Mouse (Mus musculus) kidney, postnatal 0 days (tissue): ENCODE data around the gene Rapgef2. TPM values are rescaled to one million over a fixed set of nuclear protein-coding genes. Genes with fewer than 3 reads are reported as not detected.

Experiments
- ATAC-seq: fragments of 200-750 bp; cut with Nextera tagmentation; replicated peaks from 2 replicates; pipeline ENCODE4 v1.8.0; 2017; ENCODE audit warnings: low read depth, moderate number of reproducible peaks, moderate TSS enrichment, moderate library complexity; ENCODE audit not compliant: low FRiP score
- DNase-seq: peaks from one replicate; pipeline ENCODE4 v3.0.0-alpha.2; 2016; ENCODE audit warnings: low spot score
- H3K27ac ChIP-seq: fragments of 300-500 bp; sonication (generic); 2 replicates; pipeline ENCODE4 v1.5.1; 2014; ENCODE audit warnings: mild to moderate bottlenecking
- H3K27me3 ChIP-seq: fragments of 300-500 bp; sonication (generic); 2 replicates; pipeline ENCODE4 v1.6.1; 2014; ENCODE audit warnings: low read length, mixed read lengths; ENCODE audit not compliant: insufficient read depth
- H3K36me3 ChIP-seq: fragments of 300-500 bp; sonication (generic); 2 replicates; pipeline ENCODE4 v1.6.1; 2014; ENCODE audit warnings: low read length, mixed read lengths; ENCODE audit not compliant: insufficient read depth
- H3K4me1 ChIP-seq: fragments of 300-500 bp; sonication (generic); replicated peaks from 2 replicates; pipeline ENCODE4 v1.6.1; 2014; ENCODE audit warnings: antibody characterized with exemption, low read length, mixed read lengths; ENCODE audit not compliant: insufficient read depth
- H3K4me2 ChIP-seq: fragments of 300-500 bp; sonication (generic); 2 replicates; pipeline ENCODE4 v1.6.1; 2014; ENCODE audit warnings: mild to moderate bottlenecking, low read length, moderate library complexity, mixed read lengths
- H3K4me3 ChIP-seq: fragments of 300-500 bp; sonication (generic); replicated peaks from 2 replicates; pipeline ENCODE4 v1.5.1; 2014; ENCODE audit warnings: low read depth, low read length
- H3K9ac ChIP-seq: fragments of 300-500 bp; sonication (generic); 2 replicates; pipeline ENCODE4 v1.6.1; 2014; ENCODE audit warnings: low read depth, low read length
- H3K9me3 ChIP-seq: fragments of 300-500 bp; sonication (generic); replicated peaks from 2 replicates; pipeline ENCODE4 v1.6.1; 2016; ENCODE audit warnings: low read length, inconsistent platforms, mixed read lengths
- CTCF ChIP-seq: IDR thresholded peaks from 2 replicates; pipeline ENCODE4 v1.5.1; 2016; ENCODE audit warnings: antibody characterized with exemption, low read depth, mild to moderate bottlenecking, moderate library complexity
- WGBS: fragments of 180-500 bp; shearing (Covaris S2); extraction: QIAGEN DNeasy Blood & Tissue Kit; methylation state at CpG from one replicate; pipeline ENCODE4 v1.1.7; 2014; 5-methylcytosine and 5-hydroxymethylcytosine counted together
- polyA plus RNA-seq: library from polyadenylated mRNA; unstranded; fragments of >200 nt; fragmentation: Nextera tagmentation; extraction: Ambion mirVana; gene quantifications from 2 replicates; pipeline ENCODE4 v1.2.1, GENCODE M21; 2015

The Rapgef2 gene
- polyA plus RNA-seq, 1 experiment from 2014 or later, result 4.4 TPM

DNA sequence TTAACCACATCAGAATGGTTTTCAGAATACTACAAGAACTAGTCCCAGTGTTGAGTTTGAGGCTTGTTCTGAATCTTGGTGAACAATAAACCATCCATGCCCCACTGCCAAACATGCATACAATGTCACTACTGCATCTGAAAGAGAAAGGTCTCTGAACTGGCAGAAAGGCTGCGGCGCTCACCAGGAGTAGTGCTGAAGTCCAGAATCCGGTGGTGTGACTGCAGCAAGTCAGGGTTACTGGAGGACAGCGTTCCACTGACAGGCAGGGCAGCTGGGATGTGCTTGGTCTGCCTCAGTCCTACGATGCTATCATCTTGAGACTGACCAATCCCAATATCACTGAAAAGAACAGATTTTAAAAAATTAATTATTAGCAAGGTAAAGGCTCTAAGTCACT lies 197.9 kb downstream of the Rapgef2 start:
- 94% methylated on average over 5 of the region's 5 CpGs for WGBS

DNA sequence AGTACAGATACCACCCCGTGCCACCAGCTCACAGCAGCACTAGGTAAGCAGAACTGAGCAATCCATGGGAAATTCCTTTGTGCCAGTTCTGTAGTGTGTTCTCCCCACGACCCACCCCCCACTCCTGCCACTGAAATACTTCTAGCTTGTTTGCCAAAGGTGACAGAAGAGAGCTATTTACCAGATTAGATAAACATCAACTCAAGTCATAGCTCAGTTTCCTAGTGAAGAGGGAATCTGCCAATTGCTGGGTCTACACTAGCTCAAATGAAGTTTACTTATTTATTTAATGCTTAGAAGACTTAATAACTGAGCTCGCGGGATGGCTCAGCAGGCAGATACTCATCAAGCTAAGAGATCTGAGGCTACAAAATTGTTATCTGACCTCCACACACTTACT lies 200.0 kb downstream of the Rapgef2 start:
- no peak overlapping the region for H3K4me3 ChIP-seq
- no peaks in the 10 kb centered on the region for H3K27me3 ChIP-seq
- no peaks in the 10 kb centered on the region for H3K4me1 ChIP-seq
- ATAC-seq, result no peak
- no peak for DNase-seq
- TF ChIP-seq CTCF, result no peak
- peaks cover 46% of the 10 kb centered on the region for H3K36me3 ChIP-seq
- no peaks in the 10 kb centered on the region for H3K9me3 ChIP-seq
- no peak overlapping the region for H3K27ac ChIP-seq
- H3K4me2 ChIP-seq, result no peak overlapping the region
- no peak overlapping the region for H3K9ac ChIP-seq
- 84% methylated on average over 4 of the region's 4 CpGs for WGBS

More for the DNA sequence above, 197.9 kb downstream of the Rapgef2 start:
- DNase-seq, result no peak
- no peak overlapping the region for H3K9ac ChIP-seq
- no peak overlapping the region for H3K4me2 ChIP-seq
- H3K36me3 ChIP-seq, result peaks cover 53% of the 10 kb centered on the region
- no peak for ATAC-seq
- H3K27ac ChIP-seq, result no peak overlapping the region
- no peaks in the 10 kb centered on the region for H3K4me1 ChIP-seq
- no peak overlapping the region for H3K4me3 ChIP-seq
- no peaks in the 10 kb centered on the region for H3K9me3 ChIP-seq
- no peak for TF ChIP-seq CTCF
- H3K27me3 ChIP-seq, result no peaks in the 10 kb centered on the region

GRCm38 (mm10) chr3:79083881-79084280 lies 202.4 kb downstream of the Rapgef2 start:
- TF ChIP-seq CTCF, result no peak
- WGBS, result 93% methylated on average over 3 of the region's 3 CpGs
- H3K4me2 ChIP-seq, result no peak overlapping the region
- H3K9me3 ChIP-seq, result no peaks in the 10 kb centered on the region
- no peak overlapping the region for H3K27ac ChIP-seq
- H3K36me3 ChIP-seq, result peaks cover 46% of the 10 kb centered on the region
- H3K9ac ChIP-seq, result no peak overlapping the region
- DNase-seq (no peak), ATAC-seq (no peak)
- no peaks in the 10 kb centered on the region for H3K27me3 ChIP-seq
- H3K4me1 ChIP-seq, result no peaks in the 10 kb centered on the region
- no peak overlapping the region for H3K4me3 ChIP-seq

- no peaks in the 10 kb centered on the region for H3K4me1 ChIP-seq
- no peak for TF ChIP-seq CTCF
- DNase-seq (no peak), ATAC-seq (no peak)
- no peak overlapping the region for H3K9ac ChIP-seq
- no peaks in the 10 kb centered on the region for H3K27me3 ChIP-seq
- 90% methylated on average over 10 of the region's 10 CpGs for WGBS
- no peak overlapping the region for H3K27ac ChIP-seq
- H3K4me3 ChIP-seq, result no peak overlapping the region
- H3K9me3 ChIP-seq, result no peaks in the 10 kb centered on the region
- H3K4me2 ChIP-seq, result no peak overlapping the region
- H3K36me3 ChIP-seq, result peaks cover 53% of the 10 kb centered on the region
Measured at GRCm38 (mm10) chr3:79083030-79083429, 203.3 kb downstream of the Rapgef2 start.

GRCm38 (mm10) chr3:79079076-79079475 lies 207.2 kb downstream of the Rapgef2 start:
- Histone ChIP-seq H3K9ac (no peak overlapping the region), H3K27me3 (no peaks in the 10 kb centered on the region), H3K4me3 (no peak overlapping the region), H3K4me2 (no peak overlapping the region), H3K4me1 (no peaks in the 10 kb centered on the region), H3K9me3 (no peaks in the 10 kb centered on the region), H3K27ac (no peak overlapping the region), H3K36me3 (peaks cover 38% of the 10 kb centered on the region; the same call in 1 of the 2 replicates)
- TF ChIP-seq CTCF, result no peak
- ATAC-seq (no peak), DNase-seq (no peak)
- 91% methylated on average over 3 of the region's 3 CpGs for WGBS

DNA sequence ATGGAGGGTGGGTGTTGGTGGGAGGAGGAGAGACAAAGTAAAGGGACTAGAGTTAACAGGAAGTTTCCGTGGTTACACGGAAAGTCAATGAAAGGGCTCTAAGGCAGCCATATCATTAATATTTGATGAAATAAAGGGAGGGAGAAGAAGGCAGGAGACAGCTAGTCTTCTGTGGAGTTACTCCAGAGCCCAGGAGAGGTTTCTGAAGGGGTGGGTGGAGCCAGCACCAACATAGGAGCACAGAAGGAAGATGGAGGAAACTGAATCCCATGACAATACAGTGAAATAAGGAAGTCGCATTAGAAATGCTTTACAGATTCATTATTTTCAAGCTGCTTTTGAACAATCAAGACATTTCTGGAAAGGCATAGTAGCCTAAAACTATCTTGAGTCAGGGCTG lies 211.3 kb downstream of the Rapgef2 start:
- WGBS, result 91% methylated on average over 3 of the region's 3 CpGs
- no peaks in the 10 kb centered on the region for H3K27me3 ChIP-seq
- H3K4me2 ChIP-seq, result no peak overlapping the region
- H3K4me3 ChIP-seq, result no peak overlapping the region
- no peak for TF ChIP-seq CTCF
- no peak overlapping the region for H3K9ac ChIP-seq
- H3K4me1 ChIP-seq, result 0 out of 2 replicates have a peak, but pooled peaks cover 5% of the 10 kb centered on the region
- no peak for ATAC-seq
- H3K27ac ChIP-seq, result no peak overlapping the region
- 0 out of 2 replicates have a peak, but pooled peaks cover 26% of the 10 kb centered on the region for H3K36me3 ChIP-seq
- no peak for DNase-seq
- H3K9me3 ChIP-seq, result no peaks in the 10 kb centered on the region
